Mouse (Mus musculus) urinary bladder, postnatal 36 days (tissue): ENCODE data around the gene Plpp1.

Experiments used
- DNase-seq, 2 experiments: peaks; one replicate each; pipeline ENCODE4 v3.0.0; 2022; ENCODE audit warnings: low spot score in 2 of 2, mixed read lengths in 1 of 2

Plpp1 gene

GRCm38 (mm10) chr13:112818125-112818524, 17.5 kb downstream of the Plpp1 start:
- DNase-seq, result no peak

GRCm38 (mm10) chr13:112822413-112822812, 21.8 kb downstream of the Plpp1 start:
- DNase-seq, result no peak

GRCm38 (mm10) chr13:112823236-112823910, 22.8 kb downstream of the Plpp1 start:
- DNase-seq, result no peak

- no peak for DNase-seq
These were observed 23.5 kb downstream of the Plpp1 start for GRCm38 (mm10) chr13:112823911-112824648.

- no peak for DNase-seq
These were observed 24.9 kb downstream of the Plpp1 start for GRCm38 (mm10) chr13:112825479-112825878.

GRCm38 (mm10) chr13:112829619-112830018, 29.0 kb downstream of the Plpp1 start:
- DNase-seq, result no peak

GRCm38 (mm10) chr13:112832589-112832988, 32.0 kb downstream of the Plpp1 start:
- DNase-seq, result no peak

- no peak for DNase-seq
These were observed 32.8 kb downstream of the Plpp1 start for GRCm38 (mm10) chr13:112833253-112833894.

GRCm38 (mm10) chr13:112833895-112834263, 33.3 kb downstream of the Plpp1 start:
- DNase-seq, result no peak

- peak in 1 of 2 experiments; percentile 9 for DNase-seq
These were observed 34.5 kb downstream of the Plpp1 start for GRCm38 (mm10) chr13:112835113-112835512.

- no peak for DNase-seq
These were observed 36.4 kb downstream of the Plpp1 start for GRCm38 (mm10) chr13:112836951-112837350.

- DNase-seq, result no peak
These were observed 37.1 kb downstream of the Plpp1 start for GRCm38 (mm10) chr13:112837621-112838155.

GRCm38 (mm10) chr13:112838562-112839232, 38.1 kb downstream of the Plpp1 start:
- DNase-seq, result no peak

- DNase-seq, result no peak
These were observed 39.9 kb downstream of the Plpp1 start for GRCm38 (mm10) chr13:112840241-112841087.

- DNase-seq, result no peak
These were observed 45.3 kb downstream of the Plpp1 start for GRCm38 (mm10) chr13:112845931-112846330.

GRCm38 (mm10) chr13:112853710-112854316, 53.2 kb downstream of the Plpp1 start:
- no peak for DNase-seq

- DNase-seq, result no peak
These were observed 53.8 kb downstream of the Plpp1 start for GRCm38 (mm10) chr13:112854402-112854801.

- no peak for DNase-seq
These were observed 57.3 kb downstream of the Plpp1 start for GRCm38 (mm10) chr13:112857921-112858320.

- no peak for DNase-seq
These were observed 59.1 kb downstream of the Plpp1 start for GRCm38 (mm10) chr13:112859574-112860134.

GRCm38 (mm10) chr13:112860370-112860769, 59.8 kb downstream of the Plpp1 start:
- no peak for DNase-seq
